Mouse (Mus musculus): ENCODE results near the gene Ubl5.
A peak's percentile ranks its signal among the peaks of the same experiment; 100 is the strongest.
"Not testable (repeated sequence)": the region's sequence is repeated elsewhere in the genome, so short reads cannot be mapped to it uniquely, and the experiment has no call there.

Ubl5 gene

GRCm38 (mm10) chr9:20642101-20642895, at the start of gene Ubl5:
Ubl5 (plus strand) TSS chr9:20642878.
- DNase-seq (ENCODE audit: low spot score), result peak; percentile 42

- no peak for DNase-seq (ENCODE audit: low spot score)
Measured at GRCm38 (mm10) chr9:20601270-20601669, 41.4 kb upstream of the Ubl5 start.

GRCm38 (mm10) chr9:20606269-20606668, 36.4 kb upstream of the Ubl5 start:
- no peak for DNase-seq (ENCODE audit: low spot score)

DNA sequence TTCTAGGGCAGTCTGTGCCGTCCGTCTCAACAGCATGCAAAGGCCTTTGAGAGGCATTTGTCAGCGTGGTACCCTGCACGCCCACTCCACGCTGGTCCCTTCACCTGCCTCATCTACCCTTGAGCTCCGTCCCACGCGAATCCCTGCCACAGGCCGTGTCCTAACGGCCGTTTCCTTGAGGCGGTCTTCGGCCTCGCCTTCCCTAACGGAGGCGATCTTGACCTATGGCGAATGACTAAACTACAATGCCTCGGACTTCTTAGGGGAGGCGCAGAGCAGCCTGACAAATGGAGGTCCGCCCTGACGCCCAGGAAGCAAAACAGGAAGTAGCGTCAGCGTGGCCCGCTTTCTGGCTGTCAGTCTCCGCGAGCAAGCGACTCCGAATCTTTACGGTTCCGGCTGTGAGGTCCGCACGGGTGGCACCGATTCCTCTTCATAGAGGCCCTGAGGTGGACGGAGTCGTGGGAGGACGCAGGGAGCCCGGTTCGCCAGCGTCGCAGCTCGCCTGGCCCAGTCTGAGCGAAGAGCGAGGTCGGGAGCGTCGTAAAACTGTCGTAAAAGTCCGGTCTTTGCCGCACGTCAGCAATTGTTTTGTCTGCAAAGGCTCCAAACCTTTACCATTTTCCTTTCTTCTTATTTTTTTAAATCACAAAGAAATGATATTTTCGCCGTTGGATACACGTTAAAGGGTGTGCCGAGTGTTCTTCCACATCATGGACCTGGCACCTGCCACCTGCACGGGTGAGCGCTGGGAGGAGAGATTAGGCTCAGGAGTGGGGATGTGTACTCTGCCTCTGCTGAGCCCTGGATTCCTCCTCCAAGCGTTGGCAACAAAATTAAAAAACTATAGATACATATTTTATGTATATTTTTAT, 35.3 kb upstream of the Ubl5 start:
- DNase-seq (ENCODE audit: low spot score), result peak; percentile 90

DNA sequence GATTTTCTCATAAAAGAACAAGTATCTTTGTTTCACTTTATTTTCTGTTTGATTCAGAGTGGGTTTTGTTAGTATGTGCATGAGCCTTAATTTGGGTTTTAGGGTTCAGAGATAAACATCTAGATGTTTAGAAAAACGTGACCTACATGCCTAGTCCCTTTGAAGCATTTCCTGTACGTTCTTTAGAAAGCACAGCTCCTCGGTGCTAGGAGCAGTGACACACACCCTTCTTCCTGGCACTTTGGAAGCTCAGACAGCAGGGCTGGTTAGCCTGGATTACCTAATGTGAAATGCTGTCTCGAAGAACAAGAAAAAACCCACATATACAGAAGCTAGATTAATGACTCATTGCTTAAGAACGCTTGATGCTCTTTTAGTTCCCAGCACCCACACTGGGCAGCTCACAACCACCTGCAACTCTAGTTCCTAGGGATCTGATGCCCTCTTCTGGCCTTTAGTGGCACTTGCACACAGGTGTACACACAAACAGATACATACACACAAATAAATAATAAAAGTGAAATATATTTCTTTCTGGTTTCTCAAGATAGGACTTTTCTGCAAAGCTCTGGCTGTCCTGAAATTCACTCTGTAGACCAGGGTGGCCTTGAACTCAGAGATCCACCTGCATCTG, 32.7 kb upstream of the Ubl5 start:
- peak; percentile 26 for DNase-seq (ENCODE audit: low spot score)

DNA sequence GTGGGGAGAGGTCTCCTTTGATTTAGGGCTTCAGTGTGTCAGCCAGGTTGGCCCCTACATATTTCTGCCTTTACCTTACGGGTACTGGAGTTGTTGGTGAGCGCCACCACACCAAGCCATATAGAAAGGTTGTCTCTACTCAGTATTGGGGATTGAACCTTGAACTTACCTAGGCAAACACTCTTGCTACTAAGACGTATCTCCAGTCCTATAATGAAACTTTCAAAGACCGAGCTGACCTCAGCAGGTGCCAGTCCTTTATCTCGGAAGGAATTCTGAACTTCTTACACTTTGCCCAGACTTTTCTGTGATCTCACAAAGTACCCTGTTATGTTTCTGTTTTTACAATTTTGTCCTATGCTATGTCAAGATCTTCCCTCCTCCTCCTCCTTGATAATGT, 30.7 kb upstream of the Ubl5 start:
- no peak for DNase-seq (ENCODE audit: low spot score)

DNA sequence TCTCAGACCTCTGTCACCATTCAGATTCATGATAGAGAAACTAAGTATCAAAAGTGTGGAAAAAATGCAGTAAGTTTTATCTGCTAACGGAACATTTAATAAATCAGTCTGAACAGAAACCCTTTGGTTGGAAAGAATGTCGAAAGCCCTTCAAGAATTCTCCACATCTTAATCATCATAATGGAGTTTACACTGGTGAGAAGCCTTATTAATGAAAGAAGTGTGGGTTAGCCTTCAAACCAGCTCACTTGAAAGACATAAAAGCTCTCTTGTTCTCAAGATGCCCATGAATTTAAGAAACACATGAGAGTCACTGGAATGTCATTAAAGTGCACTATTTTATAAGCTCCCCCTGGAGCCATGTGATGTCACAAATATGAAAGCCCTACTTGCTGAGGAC, 26.0 kb upstream of the Ubl5 start:
- DNase-seq (ENCODE audit: low spot score), result no peak

- no peak for DNase-seq (ENCODE audit: low spot score)
Measured at GRCm38 (mm10) chr9:20631332-20631731, 11.3 kb upstream of the Ubl5 start.

DNA sequence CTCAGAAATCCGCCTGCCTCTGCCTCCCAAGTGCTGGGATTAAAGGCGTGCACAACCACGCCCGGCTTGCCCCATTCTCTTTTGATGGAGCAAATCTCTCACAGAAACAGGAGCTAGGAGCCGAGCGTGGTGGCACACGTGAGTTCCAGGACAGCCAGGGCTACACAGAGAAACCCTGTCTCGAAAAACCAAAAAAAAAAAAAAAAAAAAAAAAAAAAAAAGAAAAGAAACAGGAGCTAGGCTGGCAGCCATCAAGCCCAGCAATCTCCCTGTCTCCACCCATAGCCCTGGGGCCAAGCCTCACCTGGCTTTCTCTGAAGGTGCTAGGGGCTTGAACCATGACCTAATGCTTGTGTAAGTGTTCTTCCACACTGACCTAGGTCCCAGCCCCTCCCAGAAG, 7.0 kb upstream of the Ubl5 start:
- DNase-seq (ENCODE audit: low spot score), result not testable (repeated sequence)

DNA sequence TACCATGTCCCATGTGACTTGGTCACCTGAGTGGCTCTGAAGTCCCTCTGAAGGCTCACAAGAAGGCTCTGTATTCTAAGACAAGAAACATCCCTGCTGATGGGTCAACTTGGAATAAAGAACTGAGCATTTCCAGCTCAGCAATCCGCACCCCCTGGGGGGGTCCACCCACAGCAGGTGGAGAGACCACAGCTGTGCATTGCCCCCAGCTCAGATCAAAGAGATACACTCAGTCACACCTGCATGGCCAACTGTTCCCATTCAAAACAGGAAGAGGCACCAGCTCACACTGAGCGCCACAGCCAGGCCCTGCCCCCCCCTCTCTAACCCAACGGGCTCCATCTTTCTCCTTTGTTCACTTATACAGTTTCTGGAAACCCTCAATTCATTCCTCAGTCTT, 6.4 kb upstream of the Ubl5 start:
- DNase-seq (ENCODE audit: low spot score), result peak; percentile 71

DNA sequence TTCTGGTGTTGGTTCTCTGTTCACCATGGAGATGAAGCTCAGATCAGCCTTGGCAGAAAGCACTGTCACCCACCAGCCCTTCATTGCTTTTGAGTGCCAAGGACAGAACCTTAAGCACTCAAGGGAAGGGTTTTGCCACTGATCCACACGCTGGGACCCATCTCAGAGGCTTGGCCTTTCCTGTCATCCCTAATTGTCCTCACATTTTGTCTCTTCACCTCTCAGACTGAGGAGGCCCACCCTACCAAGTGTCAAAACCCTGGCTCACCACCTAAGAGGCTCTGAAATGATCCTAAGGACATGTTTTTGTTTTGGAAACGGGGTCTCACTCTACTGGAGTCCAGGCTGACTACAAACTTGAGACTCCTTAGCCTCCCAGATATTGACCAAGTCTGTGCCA, 5.9 kb upstream of the Ubl5 start:
- DNase-seq (ENCODE audit: low spot score), result no peak

DNA sequence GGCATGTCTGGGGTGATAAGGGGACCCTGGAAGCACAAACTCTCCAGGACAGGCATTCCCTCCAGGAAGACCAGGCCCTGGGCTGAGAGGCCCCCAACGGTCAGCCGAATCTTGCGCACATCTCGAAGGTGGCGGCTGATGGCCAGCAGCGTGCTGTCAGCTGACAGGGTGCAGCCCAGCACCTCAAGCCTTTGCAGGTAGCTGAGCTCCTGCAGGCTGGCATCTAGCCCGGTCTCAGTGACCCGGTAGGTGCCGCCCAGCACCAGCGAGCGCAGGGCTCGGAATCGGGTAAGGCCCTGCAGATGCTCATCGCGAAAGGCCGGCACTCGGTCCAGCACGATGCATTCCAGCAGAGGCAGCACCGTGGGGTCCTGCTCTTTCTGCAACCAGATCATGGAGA, 4.1 kb upstream of the Ubl5 start:
- DNase-seq (ENCODE audit: low spot score), result no peak

GRCm38 (mm10) chr9:20639486-20639885, 3.2 kb upstream of the Ubl5 start:
- no peak for DNase-seq (ENCODE audit: low spot score)

DNA sequence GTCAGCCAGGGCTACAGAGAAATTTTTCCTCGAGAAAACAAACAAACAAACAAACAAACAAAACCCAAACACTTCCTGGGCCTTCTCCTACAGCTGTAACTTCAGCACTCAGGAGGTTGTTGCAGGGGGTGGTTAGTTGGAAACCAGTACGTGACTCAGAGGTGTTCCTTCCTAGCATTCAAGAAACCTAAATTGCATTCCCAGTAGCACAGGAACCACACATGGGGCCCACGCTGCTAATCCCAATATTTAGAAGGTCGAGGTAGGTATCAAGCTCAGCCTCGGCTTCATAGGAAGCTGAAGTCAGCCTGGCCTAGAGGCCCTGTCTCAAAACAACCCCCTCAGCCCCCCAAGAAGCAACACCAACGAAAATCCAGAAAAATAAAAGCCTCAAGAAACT, 1.2 kb upstream of the Ubl5 start:
- DNase-seq (ENCODE audit: low spot score), result no peak

GRCm38 (mm10) chr9:20642896-20643466, 303 bp downstream of the Ubl5 start:
- DNase-seq (ENCODE audit: low spot score), result peak; percentile 90

GRCm38 (mm10) chr9:20643781-20644180, 1.1 kb downstream of the Ubl5 start:
- DNase-seq (ENCODE audit: low spot score), result no peak

- peak; percentile 86 for DNase-seq (ENCODE audit: low spot score)
Measured at GRCm38 (mm10) chr9:20644360-20645081, 1.8 kb downstream of the Ubl5 start, which contains the start of gene Fbxl12. Fbxl12 (minus strand) TSS chr9:20644767.

DNA sequence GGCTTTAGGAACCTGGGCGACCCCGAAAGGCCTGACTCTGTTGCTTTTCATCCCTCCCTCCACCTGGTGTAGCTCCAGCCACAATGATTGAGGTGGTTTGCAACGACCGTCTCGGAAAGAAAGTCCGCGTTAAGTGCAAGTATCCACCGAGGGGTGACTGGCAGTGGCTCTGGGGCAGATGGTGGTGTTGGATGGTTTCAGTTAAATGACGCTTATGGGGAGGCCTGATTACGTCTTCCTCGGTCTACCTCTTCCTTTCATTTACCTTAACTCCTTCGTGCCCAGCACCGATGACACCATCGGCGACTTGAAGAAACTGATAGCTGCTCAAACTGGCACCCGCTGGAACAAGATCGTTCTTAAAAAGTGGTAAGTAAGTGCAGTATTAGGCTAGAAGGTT, 2.4 kb downstream of the Ubl5 start:
- DNase-seq (ENCODE audit: low spot score), result peak; percentile 88

- DNase-seq (ENCODE audit: low spot score), result peak; percentile 99
Measured at GRCm38 (mm10) chr9:20651602-20652259, 9.1 kb downstream of the Ubl5 start, which contains the start of gene Pin1. Pin1 (plus strand) TSS chr9:20652095.

DNA sequence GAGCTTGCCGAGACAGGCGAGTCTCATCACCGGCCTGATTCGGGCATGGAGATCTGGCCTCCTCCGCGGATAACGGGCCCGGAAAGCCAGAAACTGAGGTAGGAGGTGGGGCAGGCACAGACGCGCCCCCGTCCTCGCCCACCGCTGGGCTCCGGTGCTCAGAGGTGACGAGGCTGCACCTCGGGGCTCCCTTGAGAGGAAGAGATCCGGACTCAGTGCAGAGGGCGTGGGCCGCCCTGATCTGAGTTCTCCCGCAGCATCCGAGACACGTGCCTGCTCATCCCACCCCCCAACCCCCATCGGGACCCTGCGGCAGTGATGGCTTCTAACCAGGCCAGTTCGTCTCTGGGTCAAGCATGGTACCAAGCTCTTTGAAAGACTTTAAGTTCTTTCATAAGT, 9.6 kb downstream of the Ubl5 start:
- DNase-seq (ENCODE audit: low spot score), result no peak

DNA sequence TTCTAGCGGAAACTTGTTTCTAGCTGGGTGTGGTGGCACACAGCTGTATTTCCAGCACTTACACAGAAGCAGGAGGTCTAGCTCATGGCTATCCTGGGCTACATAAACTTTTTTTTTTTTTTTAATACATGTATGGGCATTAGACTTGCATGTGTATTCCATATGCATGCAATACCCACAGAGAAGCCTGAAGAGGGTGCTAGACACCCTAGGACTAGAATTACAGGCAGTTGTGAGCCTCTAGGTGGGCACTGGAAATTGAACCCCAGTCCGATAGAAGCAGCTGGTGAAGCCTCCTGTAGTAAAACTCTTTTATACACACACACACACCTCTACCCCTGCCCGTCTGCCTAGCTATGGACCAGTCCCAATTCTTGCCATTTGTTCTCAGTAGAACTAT, 11.2 kb downstream of the Ubl5 start:
- DNase-seq (ENCODE audit: low spot score), result no peak
